In genomic region chr11:117338503-117338902, GRCm38 (mm10) we compare ENCODE assay signal across 9 mouse cellular contexts.
DNase-seq lines count a peak whose midpoint lies in the region; ATAC-seq lines count a peak whose summit lies in the region.
"Had no signal": no experiment of that assay in that cellular context is flagged by ENCODE, and none has a peak within 500 bp of the region (broad histone marks: within the 10 kb centered on the region; RNA-seq: fewer than 3 reads in every experiment).

No protein-coding gene starts in this region.

- no peaks in the 10 kb centered on the region for H3K27me3 ChIP-seq in hindbrain, embryonic 15.5 days
- H3K27me3 ChIP-seq in hindbrain, embryonic 11.5 days (ENCODE audit: control insufficient read depth, insufficient read depth, low read length) = no peaks in the 10 kb centered on the region
- H3K27me3 ChIP-seq in embryonic facial prominence, embryonic 13.5 days = no peaks in the 10 kb centered on the region
- H3K27me3 ChIP-seq: midbrain, embryonic 12.5 days had no signal

- no peaks in the 10 kb centered on the region for H3K36me3 ChIP-seq in hindbrain, embryonic 15.5 days
- no peaks in the 10 kb centered on the region for H3K36me3 ChIP-seq in hindbrain, embryonic 11.5 days (ENCODE audit: control insufficient read depth, insufficient read depth, low read length)
- H3K36me3 ChIP-seq in embryonic facial prominence, embryonic 13.5 days = 0 out of 2 replicates have a peak, but pooled peaks cover 7% of the 10 kb centered on the region

- H3K27ac ChIP-seq in hindbrain, embryonic 15.5 days (replicated peaks) = 0 out of 2 replicates have a peak overlapping the region, but pooled peaks have one; percentile 49
- no peak overlapping the region for H3K27ac ChIP-seq in hindbrain, embryonic 11.5 days (ENCODE audit: low read depth, low read length)
- peak overlapping the region; percentile 51 for H3K27ac ChIP-seq in embryonic facial prominence, embryonic 13.5 days
- H3K27ac ChIP-seq: midbrain, embryonic 12.5 days had no signal

- no peak for DNase-seq in hindbrain, embryonic 11.5 days (ENCODE audit: low spot score)
- peak; percentile 63 for DNase-seq in kidney, postnatal 14 days
- no peak for DNase-seq in right cerebral cortex, postnatal 36 days (ENCODE audit: low spot score in 2 of 2)
- DNase-seq in testis, postnatal 10 days (ENCODE audit: low spot score) = no peak
- no peak for DNase-seq in cerebellum, postnatal 36 days

- H3K9ac ChIP-seq in hindbrain, embryonic 15.5 days = no peak overlapping the region
- no peak overlapping the region for H3K9ac ChIP-seq in hindbrain, embryonic 11.5 days (ENCODE audit: low read depth, low read length)
- H3K9ac ChIP-seq in embryonic facial prominence, embryonic 13.5 days = no peak overlapping the region
- H3K9ac ChIP-seq: midbrain, embryonic 12.5 days had no signal

- peaks cover 80% of the 10 kb centered on the region for H3K4me1 ChIP-seq in hindbrain, embryonic 15.5 days (replicated peaks)
- peaks cover 27% of the 10 kb centered on the region for H3K4me1 ChIP-seq in hindbrain, embryonic 11.5 days (replicated peaks; ENCODE audit: control insufficient read depth, insufficient read depth, low read length)
- H3K4me1 ChIP-seq in embryonic facial prominence, embryonic 13.5 days = peaks cover 81% of the 10 kb centered on the region

- H3K4me2 ChIP-seq in hindbrain, embryonic 15.5 days = no peak overlapping the region
- no peak overlapping the region for H3K4me2 ChIP-seq in hindbrain, embryonic 11.5 days (replicated peaks; ENCODE audit: low read depth, low read length)
- H3K4me2 ChIP-seq in embryonic facial prominence, embryonic 13.5 days = no peak overlapping the region
- H3K4me2 ChIP-seq: midbrain, embryonic 12.5 days had no signal

- H3K9me3 ChIP-seq in hindbrain, embryonic 15.5 days = no peaks in the 10 kb centered on the region
- no peaks in the 10 kb centered on the region for H3K9me3 ChIP-seq in hindbrain, embryonic 11.5 days (ENCODE audit: control insufficient read depth, low read length)
- no peaks in the 10 kb centered on the region for H3K9me3 ChIP-seq in embryonic facial prominence, embryonic 13.5 days
- H3K9me3 ChIP-seq: midbrain, embryonic 12.5 days had no signal

- no peak overlapping the region for H3K4me3 ChIP-seq in hindbrain, embryonic 15.5 days
- H3K4me3 ChIP-seq in hindbrain, embryonic 11.5 days (ENCODE audit: low read depth, low read length) = no peak overlapping the region
- no peak overlapping the region for H3K4me3 ChIP-seq in embryonic facial prominence, embryonic 13.5 days
- H3K4me3 ChIP-seq: midbrain, embryonic 12.5 days had no signal

- ATAC-seq in hindbrain, embryonic 15.5 days (ENCODE audit: low FRiP score, low read depth) = no peak
- ATAC-seq in hindbrain, embryonic 11.5 days (ENCODE audit: low FRiP score) = no peak
- no peak for ATAC-seq in embryonic facial prominence, embryonic 13.5 days (ENCODE audit: insufficient number of reproducible peaks, insufficient read depth, low FRiP score, low TSS enrichment, low read depth)
- ATAC-seq in megakaryocyte-erythroid progenitor cell, adult 5-6 weeks (replicated peaks; ENCODE audit: low FRiP score, low TSS enrichment, poor library complexity, severe bottlenecking) = peak; percentile 80

- WGBS in hindbrain, embryonic 15.5 days = 56% methylated on average over 8 of the region's 8 CpGs
- 75% methylated on average over 8 of the region's 8 CpGs for WGBS in hindbrain, embryonic 11.5 days
- 61% methylated on average over 8 of the region's 8 CpGs for WGBS in embryonic facial prominence, embryonic 13.5 days
